13 mouse cellular contexts compared by ENCODE assay signal in the genomic region with DNA sequence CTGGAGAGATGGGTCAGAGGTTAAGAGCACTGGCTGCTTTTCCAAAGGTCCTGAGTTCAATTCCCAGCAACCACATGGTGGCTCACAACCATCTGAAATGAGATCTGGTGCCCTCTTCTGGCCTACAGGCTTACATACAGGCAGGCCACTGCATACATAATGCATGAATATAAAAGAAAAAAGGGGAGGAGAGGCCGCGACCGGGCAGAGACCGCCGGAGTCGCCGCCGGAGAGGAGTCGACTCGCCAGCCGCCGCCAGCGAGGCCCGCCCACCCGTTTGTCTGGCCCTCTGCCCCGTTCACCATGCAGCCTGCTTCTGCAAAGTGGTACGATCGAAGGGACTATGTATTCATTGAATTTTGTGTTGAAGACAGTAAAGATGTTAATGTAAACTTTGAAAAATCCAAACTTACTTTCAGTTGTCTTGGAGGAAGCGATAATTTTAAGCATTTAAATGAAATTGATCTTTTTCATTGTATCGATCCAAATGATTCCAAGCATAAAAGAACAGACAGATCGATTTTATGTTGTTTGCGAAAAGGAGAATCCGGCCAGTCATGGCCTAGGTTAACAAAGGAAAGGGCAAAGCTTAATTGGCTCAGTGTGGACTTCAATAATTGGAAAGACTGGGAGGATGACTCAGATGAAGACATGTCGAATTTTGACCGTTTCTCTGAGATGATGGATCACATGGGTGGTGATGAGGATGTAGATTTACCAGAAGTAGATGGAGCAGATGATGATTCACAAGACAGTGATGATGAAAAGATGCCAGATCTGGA. TPM values are rescaled to one million over a fixed set of nuclear protein-coding genes. Genes with fewer than 3 reads are reported as not detected.
"Had no signal": no experiment of that assay in that cellular context is flagged by ENCODE, and none has a peak within 500 bp of the region (broad histone marks: within the 10 kb centered on the region; RNA-seq: fewer than 3 reads in every experiment).

No protein-coding gene starts in this region.

RNA-seq across cellular contexts. Expression of a gene that starts 12.0 kb away (rescaled TPM):
- total RNA-seq: megakaryocyte-erythroid progenitor cell, adult 5-6 weeks had no signal
- polyA plus RNA-seq: limb, embryonic 12.5 days; liver, embryonic 12.5 days; lung, embryonic 15.5 days; midbrain, embryonic 11.5 days; midbrain, embryonic 14.5 days; neural tube, embryonic 12.5 days; neural tube, embryonic 15.5 days; stomach, embryonic 14.5 days; thymus, postnatal 0 days had no signal

RNA-seq across cellular contexts. Expression of a gene that starts 23.1 kb away (rescaled TPM):
- total RNA-seq: megakaryocyte-erythroid progenitor cell, adult 5-6 weeks had no signal
- polyA plus RNA-seq: kidney, embryonic 14.5 days; limb, embryonic 12.5 days; limb, embryonic 15.5 days; liver, embryonic 12.5 days; liver, embryonic 15.5 days; lung, embryonic 15.5 days; midbrain, embryonic 11.5 days; midbrain, embryonic 14.5 days; neural tube, embryonic 12.5 days; stomach, embryonic 14.5 days; thymus, postnatal 0 days had no signal

RNA-seq across cellular contexts. Expression of a gene that starts 23.1 kb away (rescaled TPM):
- total RNA-seq: megakaryocyte-erythroid progenitor cell, adult 5-6 weeks had no signal
- polyA plus RNA-seq: kidney, embryonic 14.5 days; limb, embryonic 12.5 days; limb, embryonic 15.5 days; liver, embryonic 12.5 days; liver, embryonic 15.5 days; lung, embryonic 15.5 days; midbrain, embryonic 11.5 days; midbrain, embryonic 14.5 days; neural tube, embryonic 12.5 days; neural tube, embryonic 15.5 days; stomach, embryonic 14.5 days; thymus, postnatal 0 days had no signal

RNA-seq across cellular contexts. Expression of a gene that starts 25.1 kb away (rescaled TPM):
- total RNA-seq: megakaryocyte-erythroid progenitor cell, adult 5-6 weeks had no signal
- polyA plus RNA-seq: limb, embryonic 12.5 days; limb, embryonic 15.5 days; liver, embryonic 15.5 days; midbrain, embryonic 11.5 days; midbrain, embryonic 14.5 days; neural tube, embryonic 12.5 days; neural tube, embryonic 15.5 days; stomach, embryonic 14.5 days had no signal
